Mouse (Mus musculus) heart, embryonic 16.5 days (tissue): ENCODE data around the gene 2010111I01Rik. TPM values are rescaled to one million over a fixed set of nuclear protein-coding genes. Genes with fewer than 3 reads are reported as not detected.
"Not testable (repeated sequence)": the region's sequence is repeated elsewhere in the genome, so short reads cannot be mapped to it uniquely, and the experiment has no call there.

Experiments
- ATAC-seq: fragments of 200-750 bp; cut with Nextera tagmentation; replicated peaks from 2 replicates; pipeline ENCODE4 v1.8.0; 2017; ENCODE audit warnings: moderate number of reproducible peaks; ENCODE audit not compliant: insufficient read depth, low FRiP score; ENCODE audit errors: extremely low read depth
- H3K27ac ChIP-seq: fragments of 300-500 bp; sonication (generic); 2 replicates; pipeline ENCODE4 v1.5.1; 2014; ENCODE audit warnings: mild to moderate bottlenecking, low read length, control low read depth, moderate library complexity
- H3K27me3 ChIP-seq: fragments of 300-500 bp; sonication (generic); 2 replicates; pipeline ENCODE4 v1.6.1; 2014; ENCODE audit warnings: low read length, mixed read lengths; ENCODE audit not compliant: control insufficient read depth, insufficient read depth
- H3K36me3 ChIP-seq: fragments of 300-500 bp; sonication (generic); 2 replicates; pipeline ENCODE4 v1.6.1; 2014; ENCODE audit not compliant: control insufficient read depth, insufficient read depth
- H3K4me1 ChIP-seq: fragments of 300-500 bp; sonication (generic); 2 replicates; pipeline ENCODE4 v1.6.1; 2014; ENCODE audit warnings: low read length, mixed read lengths; ENCODE audit not compliant: control insufficient read depth, insufficient read depth
- H3K4me2 ChIP-seq: fragments of 300-500 bp; sonication (generic); 2 replicates; pipeline ENCODE4 v1.6.1; 2014; ENCODE audit warnings: low read depth, mild to moderate bottlenecking, control low read depth, low read length
- H3K4me3 ChIP-seq: fragments of 300-500 bp; sonication (generic); 2 replicates; pipeline ENCODE4 v1.5.1; 2014; ENCODE audit warnings: mild to moderate bottlenecking, control low read depth, low read length
- H3K9ac ChIP-seq: fragments of 300-500 bp; sonication (generic); 2 replicates; pipeline ENCODE4 v1.6.1; 2014; ENCODE audit warnings: low read length, control low read depth
- H3K9me3 ChIP-seq: fragments of 300-500 bp; sonication (generic); replicated peaks from 2 replicates; pipeline ENCODE4 v1.6.1; 2016; ENCODE audit warnings: low read length; ENCODE audit not compliant: control insufficient read depth
- WGBS: fragments of 180-500 bp; shearing (Covaris S2); extraction: QIAGEN DNeasy Blood & Tissue Kit; methylation state at CpG from one replicate; pipeline ENCODE4 v1.1.7; 2014; 5-methylcytosine and 5-hydroxymethylcytosine counted together
- polyA plus RNA-seq: library from polyadenylated mRNA; unstranded; fragments of >200 nt; fragmentation: Nextera tagmentation; extraction: Ambion mirVana; gene quantifications from 2 replicates; pipeline ENCODE4 v1.2.1, GENCODE M21; 2015

Gene 2010111I01Rik
- 69.8 and 71.1 TPM in 2 replicates for polyA plus RNA-seq

DNA sequence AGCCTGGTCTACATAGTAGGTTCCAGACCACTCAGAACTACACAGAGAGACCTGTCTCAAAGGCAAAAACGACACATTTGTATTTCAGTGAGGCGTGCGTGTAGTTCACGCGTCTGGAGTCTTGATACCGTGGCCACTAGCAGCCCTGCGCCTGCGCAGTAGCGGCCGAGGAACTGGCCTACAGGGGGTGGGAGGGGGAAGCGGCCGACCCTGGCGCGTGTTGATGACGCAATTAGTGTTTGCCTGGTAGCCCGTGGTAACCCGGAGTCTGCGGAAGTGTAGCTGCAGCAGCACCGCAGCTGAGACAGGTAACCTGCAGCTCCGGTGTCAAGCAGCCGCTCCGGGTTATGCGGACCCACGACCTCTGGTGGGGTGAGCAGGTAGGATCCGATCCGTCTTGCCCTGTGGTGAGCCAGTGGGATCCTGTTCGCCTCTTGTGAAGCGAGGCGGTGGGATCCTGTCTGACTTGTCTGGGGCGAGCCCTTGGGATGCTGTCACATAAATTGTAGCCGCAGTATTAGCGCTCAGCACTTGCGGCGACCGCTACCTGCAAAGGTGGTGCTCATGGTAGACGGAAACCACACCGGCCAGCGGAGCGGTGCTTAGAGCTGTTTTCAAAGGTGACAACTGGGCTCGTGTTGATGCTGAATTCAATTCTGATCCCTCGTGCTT lies at the start of gene 2010111I01Rik:
Gene 2010111I01Rik, plus strand, starts transcription at position 254 of the 672 bp plus-strand sequence.
- peak; percentile 92 for ATAC-seq
- peak within 1 kb of the TSS; percentile 80 for H3K9ac ChIP-seq
- H3K4me3 ChIP-seq: peak within 1 kb of the TSS; percentile 95
- peak within 1 kb of the TSS; percentile 96 for H3K4me2 ChIP-seq
- H3K36me3 ChIP-seq: no peaks in the 10 kb centered on the region
- H3K27me3 ChIP-seq: no peaks in the 10 kb centered on the region
- H3K27ac ChIP-seq: peak within 1 kb of the TSS; percentile 32
- WGBS: under 1% methylated on average over 41 of the region's 41 CpGs
- H3K9me3 ChIP-seq: no peaks in the 10 kb centered on the region
- peaks cover 7% of the 10 kb centered on the region for H3K4me1 ChIP-seq

DNA sequence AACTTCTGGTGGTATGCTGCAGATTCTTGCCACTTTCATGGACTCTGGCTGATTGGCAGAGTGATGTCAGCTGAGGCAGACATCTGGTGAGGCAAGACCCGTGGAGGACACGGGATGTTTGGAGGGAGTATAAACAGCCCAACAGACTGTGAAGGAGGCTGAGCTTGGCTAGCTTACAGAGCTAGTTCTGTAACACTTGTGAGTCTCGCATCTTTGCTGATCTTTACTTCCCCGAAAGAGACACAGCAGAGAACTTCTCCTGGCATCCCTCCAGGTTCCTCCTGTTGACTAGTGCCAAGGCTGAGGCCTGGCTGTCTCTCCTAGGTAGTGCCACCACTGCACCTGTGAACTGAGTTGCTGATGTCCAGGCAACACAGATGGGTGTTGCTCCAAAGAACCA lies 48.0 kb upstream of the 2010111I01Rik start:
- WGBS: 55% methylated on average over 4 of the region's 4 CpGs
- Histone ChIP-seq H3K27me3 (no peaks in the 10 kb centered on the region), H3K36me3 (no peaks in the 10 kb centered on the region), H3K9me3 (no peaks in the 10 kb centered on the region), H3K4me2 (no peak overlapping the region), H3K9ac (no peak overlapping the region), H3K27ac (no peak overlapping the region), H3K4me1 (no peaks in the 10 kb centered on the region), H3K4me3 (no peak overlapping the region)
- ATAC-seq: no peak

DNA sequence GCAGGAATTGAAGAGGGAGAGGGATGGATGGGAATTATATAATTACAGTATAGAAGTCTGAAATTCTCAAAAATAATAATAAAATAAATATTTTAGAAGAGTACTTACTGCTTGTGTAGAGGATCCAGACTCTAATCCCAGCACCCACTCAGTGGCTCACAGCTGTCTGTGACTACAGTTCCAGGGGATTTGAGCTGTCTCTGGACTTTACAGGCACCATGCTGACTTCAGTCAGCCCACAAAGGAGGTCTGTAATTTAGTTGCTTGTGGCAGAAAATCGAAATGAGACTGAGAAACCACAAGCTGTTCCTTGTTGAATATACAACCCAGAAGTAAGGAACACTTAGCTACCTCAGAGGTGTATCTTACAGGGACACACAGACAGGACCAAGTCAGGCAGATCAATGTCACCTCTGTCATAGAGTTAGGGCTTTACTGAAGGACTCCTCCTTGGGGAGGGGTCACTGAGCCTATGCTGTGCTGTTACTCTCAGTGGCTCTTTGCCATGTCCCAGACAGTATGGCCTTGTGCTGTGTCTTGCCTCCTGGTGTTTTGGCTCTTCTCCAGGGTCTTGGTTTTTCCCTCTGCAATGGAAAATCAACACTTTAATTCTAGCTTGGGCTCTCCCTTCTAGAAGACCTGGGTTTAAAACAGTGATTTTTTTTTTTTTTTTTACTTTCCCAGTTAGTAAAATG lies 47.1 kb upstream of the 2010111I01Rik start:
- Histone ChIP-seq H3K9ac (no peak overlapping the region), H3K4me2 (no peak overlapping the region), H3K4me3 (no peak overlapping the region), H3K9me3 (no peaks in the 10 kb centered on the region), H3K27me3 (no peaks in the 10 kb centered on the region), H3K27ac (no peak overlapping the region), H3K4me1 (no peaks in the 10 kb centered on the region), H3K36me3 (no peaks in the 10 kb centered on the region)
- ATAC-seq: no peak; the same call in 1 of the 2 replicates
- 70% methylated on average over 1 of the region's 1 CpGs for WGBS

DNA sequence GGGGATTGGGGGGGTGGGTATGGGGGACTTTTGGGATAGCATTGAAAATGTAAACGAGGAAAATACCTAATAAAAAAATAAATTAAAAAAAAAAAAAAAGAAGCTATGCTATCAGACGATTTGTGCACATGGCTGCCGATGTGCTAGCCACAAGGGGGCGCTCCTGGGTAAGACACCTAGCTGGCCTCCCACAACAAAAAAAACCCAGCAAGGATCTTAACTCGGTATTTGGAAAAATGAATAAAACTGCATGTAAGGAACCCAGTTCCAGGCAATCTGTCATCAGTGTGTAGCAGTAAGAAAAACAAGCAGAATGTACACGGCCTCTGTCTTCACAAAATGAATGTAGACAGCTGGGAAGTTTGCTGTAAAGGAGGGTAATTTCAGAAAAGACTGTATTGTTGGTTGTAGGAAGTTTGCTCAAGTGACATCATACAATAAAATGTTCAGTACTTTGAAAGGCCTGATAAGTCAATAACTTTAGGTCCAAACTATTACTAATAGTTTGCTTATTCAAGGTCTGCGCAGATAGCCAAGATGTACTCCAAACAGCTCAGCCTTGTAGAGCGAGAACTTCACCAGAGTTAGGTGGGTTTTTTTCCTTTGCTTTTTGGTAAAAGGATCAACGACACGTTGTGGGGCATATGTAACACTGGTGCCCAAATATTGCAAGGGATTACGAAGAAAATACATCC lies 44.9 kb upstream of the 2010111I01Rik start:
- Histone ChIP-seq H3K27me3 (no peaks in the 10 kb centered on the region), H3K36me3 (no peaks in the 10 kb centered on the region), H3K4me3 (no peak overlapping the region), H3K4me1 (peaks cover 6% of the 10 kb centered on the region), H3K4me2 (no peak overlapping the region), H3K9ac (no peak overlapping the region), H3K9me3 (no peaks in the 10 kb centered on the region), H3K27ac (no peak overlapping the region)
- WGBS: 31% methylated on average over 11 of the region's 11 CpGs
- ATAC-seq: no peak

DNA sequence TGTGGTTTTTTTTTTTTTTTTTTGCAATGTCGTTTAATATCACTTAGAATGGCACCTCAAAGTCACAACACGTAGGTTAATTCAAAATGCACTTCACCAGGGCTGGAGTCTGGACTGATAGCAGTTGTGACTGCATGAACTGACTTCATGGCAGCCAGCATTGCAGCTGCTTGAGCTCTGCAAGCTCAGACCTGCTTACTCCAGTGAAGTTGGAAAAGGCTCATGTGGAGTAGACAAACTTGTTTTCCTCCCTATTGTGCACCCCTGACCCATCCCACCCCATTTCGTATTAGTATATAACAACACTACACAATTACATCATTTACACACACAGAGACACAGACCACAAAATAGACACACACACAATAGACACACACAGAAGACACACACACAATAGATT lies 42.0 kb upstream of the 2010111I01Rik start:
- no peaks in the 10 kb centered on the region for H3K36me3 ChIP-seq
- H3K4me3 ChIP-seq: no peak overlapping the region
- no peak overlapping the region for H3K9ac ChIP-seq
- H3K27me3 ChIP-seq: no peaks in the 10 kb centered on the region
- no peaks in the 10 kb centered on the region for H3K9me3 ChIP-seq
- 66% methylated on average over 3 of the region's 3 CpGs for WGBS
- ATAC-seq: no peak
- H3K27ac ChIP-seq: no peak overlapping the region
- H3K4me1 ChIP-seq: peaks cover 6% of the 10 kb centered on the region
- H3K4me2 ChIP-seq: no peak overlapping the region

DNA sequence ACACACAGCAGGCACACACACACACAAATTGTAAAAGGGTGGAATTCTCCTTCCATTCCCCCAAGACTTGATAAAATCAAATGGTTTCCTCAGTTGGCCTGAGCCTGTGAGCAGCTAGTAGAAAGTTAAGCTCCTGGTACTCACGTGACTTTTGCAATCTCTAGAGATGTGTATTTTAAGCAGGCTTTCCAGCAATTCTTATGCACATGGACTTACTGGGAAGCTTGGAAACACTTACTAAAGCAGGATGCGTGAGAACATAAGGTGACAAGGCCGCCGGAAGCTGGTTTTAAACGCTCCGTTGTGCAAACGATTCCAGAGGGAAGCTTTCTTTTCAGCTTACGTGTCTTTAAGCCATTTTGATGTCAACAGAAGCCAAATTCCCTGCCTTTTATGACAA lies 41.5 kb upstream of the 2010111I01Rik start:
- H3K4me2 ChIP-seq: no peak overlapping the region
- no peaks in the 10 kb centered on the region for H3K27me3 ChIP-seq
- WGBS: 62% methylated on average over 8 of the region's 8 CpGs
- H3K36me3 ChIP-seq: no peaks in the 10 kb centered on the region
- no peaks in the 10 kb centered on the region for H3K9me3 ChIP-seq
- no peak overlapping the region for H3K4me3 ChIP-seq
- H3K4me1 ChIP-seq: peaks cover 6% of the 10 kb centered on the region
- no peak overlapping the region for H3K27ac ChIP-seq
- no peak for ATAC-seq
- no peak overlapping the region for H3K9ac ChIP-seq

DNA sequence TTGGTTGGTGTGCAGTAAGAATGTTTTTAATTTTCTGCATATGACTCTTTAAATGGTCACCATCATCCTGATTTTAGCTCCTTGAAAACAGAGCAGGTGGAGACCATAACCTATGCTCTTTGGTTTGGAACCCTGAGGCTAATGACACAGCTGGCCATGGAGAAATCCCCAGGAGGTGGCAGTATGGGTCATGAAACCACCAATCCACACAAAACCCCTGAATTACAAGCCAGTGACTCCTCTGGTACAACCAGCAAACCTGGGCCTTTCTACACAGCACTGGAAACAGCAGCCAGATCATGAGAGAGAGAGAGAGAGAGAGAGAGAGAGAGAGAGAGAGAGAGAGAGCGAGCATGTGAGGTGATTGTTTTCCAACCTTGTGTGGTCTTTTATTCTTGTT lies 38.2 kb upstream of the 2010111I01Rik start:
- WGBS: 59% methylated on average over 1 of the region's 1 CpGs
- Histone ChIP-seq H3K27ac (no peak overlapping the region), H3K4me3 (no peak overlapping the region), H3K4me2 (no peak overlapping the region), H3K9me3 (no peaks in the 10 kb centered on the region), H3K4me1 (peaks cover 6% of the 10 kb centered on the region), H3K27me3 (no peaks in the 10 kb centered on the region), H3K36me3 (no peaks in the 10 kb centered on the region), H3K9ac (no peak overlapping the region)
- 0 out of 2 replicates have a peak, but pooled peaks have one; percentile 49 for ATAC-seq

DNA sequence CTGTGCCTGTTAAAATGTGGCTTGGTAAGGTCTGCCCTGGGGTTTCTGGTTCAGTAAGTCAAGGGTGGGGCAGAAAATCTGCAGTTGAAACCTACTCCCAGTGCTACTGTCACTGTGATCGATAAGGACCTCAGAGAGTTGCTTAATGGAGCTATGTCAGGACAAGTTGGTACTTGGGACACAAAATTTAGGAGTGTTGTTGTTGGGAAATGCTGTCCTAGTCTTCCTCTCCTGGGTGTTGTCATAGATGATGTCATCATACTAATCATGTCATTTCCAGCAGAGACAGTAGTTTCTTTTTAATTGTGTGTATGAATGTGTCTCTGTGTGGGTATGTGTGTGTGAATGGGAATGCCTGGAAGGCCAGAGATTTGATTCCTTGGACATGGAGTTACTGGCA lies 37.2 kb upstream of the 2010111I01Rik start:
- ATAC-seq: no peak
- H3K4me1 ChIP-seq: peaks cover 6% of the 10 kb centered on the region
- H3K9me3 ChIP-seq: no peaks in the 10 kb centered on the region
- no peak overlapping the region for H3K4me3 ChIP-seq
- 73% methylated on average over 1 of the region's 1 CpGs for WGBS
- no peak overlapping the region for H3K9ac ChIP-seq
- H3K27me3 ChIP-seq: no peaks in the 10 kb centered on the region
- no peak overlapping the region for H3K27ac ChIP-seq
- H3K36me3 ChIP-seq: no peaks in the 10 kb centered on the region
- H3K4me2 ChIP-seq: no peak overlapping the region

DNA sequence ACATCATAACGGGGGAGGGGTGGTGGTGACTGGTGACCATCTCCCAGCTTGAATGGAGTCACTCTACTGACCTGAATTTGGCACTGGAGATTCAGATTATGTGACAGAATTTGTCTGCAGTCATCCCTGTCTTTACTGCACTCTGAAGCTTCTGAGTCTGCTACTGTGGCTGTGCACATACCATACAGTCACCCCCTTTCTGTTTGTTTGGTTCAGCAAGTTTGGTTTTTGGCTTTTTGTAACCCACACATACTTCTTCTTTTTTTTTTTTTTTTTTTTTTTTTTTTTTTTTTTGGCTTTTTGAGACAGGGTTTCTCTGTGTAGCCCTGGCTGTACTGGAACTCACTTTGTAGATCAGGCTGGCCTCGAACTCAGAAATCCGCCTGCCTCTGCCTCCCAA lies 35.5 kb upstream of the 2010111I01Rik start:
- not testable (repeated sequence) for H3K9ac ChIP-seq, H3K27me3 ChIP-seq, H3K4me1 ChIP-seq, H3K36me3 ChIP-seq, ATAC-seq, H3K4me3 ChIP-seq, H3K27ac ChIP-seq, H3K9me3 ChIP-seq, H3K4me2 ChIP-seq
- WGBS: 85% methylated on average over 3 of the region's 3 CpGs
